Mouse (Mus musculus): ENCODE results near the gene Hbb-bt.

GRCm38 (mm10) chr7:103853090-103853489, 39.3 kb upstream of the Hbb-bt start, which contains the start of gene Hbb-y:
- TF ChIP-seq CTCF (IDR thresholded peaks at IDR 0.05; ENCODE audit: low read depth, low read length) (no peak), TAL1 (conservative IDR thresholded peaks at IDR 0.05; ENCODE audit: low read depth, low read length) (no peak), GATA2 (IDR thresholded peaks at IDR 0.05; ENCODE audit: borderline replicate concordance, low read depth, low read length) (no peak), GATA1 (IDR thresholded peaks at IDR 0.05; ENCODE audit: borderline replicate concordance, low read length) (no peak)

Measured in G1E (cell line).